Mouse (Mus musculus) regulatory T cell (primary cell): ENCODE measurements around the gene Olfr1009.
"Not testable (repeated sequence)": the region's sequence is repeated elsewhere in the genome, so short reads cannot be mapped to it uniquely, and the experiment has no call there.

Experiments
- in situ Hi-C: fragments of 300-600 bp; cut with MboI, MseI; formaldehyde crosslinking; loops from one replicate; pipeline ENCODE4 v1.15.1; 2025; ENCODE audit warnings: high pct_unique_total_duplicates

Gene Olfr1009

GRCm38 (mm10) chr2:85715119-85715518 is at the start of gene Olfr1009:
TSS of gene Olfr1009 (plus strand) at chr2:85715419.
- in situ Hi-C loops, result no loop called here

GRCm38 (mm10) chr2:85678667-85679066 is 36.6 kb upstream of the Olfr1009 start, which contains the start of gene Olfr1006:
TSS of gene Olfr1006 (minus strand) at chr2:85678767.
- in situ Hi-C loops, result no loop called here

GRCm38 (mm10) chr2:85689131-85689530 is 26.1 kb upstream of the Olfr1009 start, which contains the start of gene Olfr1008:
TSS of gene Olfr1008 (plus strand) at chr2:85689431.
- in situ Hi-C loops, result no loop called here

GRCm38 (mm10) chr2:85710680-85711079 is 4.5 kb upstream of the Olfr1009 start:
- in situ Hi-C loops, result not testable (repeated sequence)

- in situ Hi-C loops, result no loop called here
Measured at GRCm38 (mm10) chr2:85711159-85711558, 4.1 kb upstream of the Olfr1009 start.

GRCm38 (mm10) chr2:85725793-85726192 is 10.6 kb downstream of the Olfr1009 start:
- in situ Hi-C loops, result no loop called here

- in situ Hi-C loops, result no loop called here
Measured at GRCm38 (mm10) chr2:85753822-85754221, 38.6 kb downstream of the Olfr1009 start.

- in situ Hi-C loops, result no loop called here
Measured at GRCm38 (mm10) chr2:85762666-85763065, 47.4 kb downstream of the Olfr1009 start, which contains the start of gene Olfr1012. TSS of gene Olfr1012 (minus strand) at chr2:85762766.

GRCm38 (mm10) chr2:85766798-85767197 is 51.6 kb downstream of the Olfr1009 start, which contains the start of gene Olfr1013:
TSS of gene Olfr1013 (plus strand) at chr2:85767098.
- in situ Hi-C loops, result no loop called here

GRCm38 (mm10) chr2:85772413-85772812 is 57.2 kb downstream of the Olfr1009 start, which contains the start of gene Olfr1014:
TSS of gene Olfr1014 (plus strand) at chr2:85772713.
- in situ Hi-C loops, result no loop called here
